Mouse (Mus musculus) lung, embryonic 14.5 days (tissue): ENCODE measurements around the gene Aldh1a2. TPM values are rescaled to one million over a fixed set of nuclear protein-coding genes. Genes with fewer than 3 reads are reported as not detected.

Experiments used
- ATAC-seq: fragments of 200-750 bp; cut with Nextera tagmentation; 2 replicates; pipeline ENCODE4 v1.8.0; 2017; ENCODE audit warnings: mild to moderate bottlenecking, moderate TSS enrichment, moderate library complexity; ENCODE audit not compliant: insufficient read depth
- DNase-seq: peaks from one replicate; pipeline ENCODE4 v3.0.0-alpha.2; 2015
- H3K27ac ChIP-seq: fragments of 300-500 bp; sonication (generic); 2 replicates; pipeline ENCODE4 v1.5.1; 2014; ENCODE audit warnings: low read depth, mild to moderate bottlenecking, moderate library complexity
- H3K27me3 ChIP-seq: fragments of 300-500 bp; sonication (generic); 2 replicates; pipeline ENCODE4 v1.6.1; 2014; ENCODE audit warnings: low read length, control low read depth; ENCODE audit not compliant: insufficient read depth
- H3K36me3 ChIP-seq: fragments of 300-500 bp; sonication (generic); 2 replicates; pipeline ENCODE4 v1.6.1; 2014; ENCODE audit warnings: control low read depth; ENCODE audit not compliant: insufficient read depth
- H3K4me1 ChIP-seq: fragments of 300-500 bp; sonication (generic); 2 replicates; pipeline ENCODE4 v1.6.1; 2014; ENCODE audit warnings: antibody characterized with exemption, control low read depth; ENCODE audit not compliant: insufficient read depth
- H3K4me2 ChIP-seq: fragments of 300-500 bp; sonication (generic); 2 replicates; pipeline ENCODE4 v1.6.1; 2014; ENCODE audit warnings: mild to moderate bottlenecking
- H3K4me3 ChIP-seq: fragments of 300-500 bp; sonication (generic); 2 replicates; pipeline ENCODE4 v1.5.1; 2014; ENCODE audit warnings: low read depth, low read length
- H3K9ac ChIP-seq: fragments of 300-500 bp; sonication (generic); 2 replicates; pipeline ENCODE4 v1.6.1; 2014
- H3K9me3 ChIP-seq: fragments of 300-500 bp; sonication (generic); 2 replicates; pipeline ENCODE4 v1.6.1; 2016; ENCODE audit warnings: low read depth, low read length, control low read depth
- CTCF ChIP-seq: IDR thresholded peaks from 2 replicates; pipeline ENCODE4 v1.5.1; 2016; ENCODE audit warnings: antibody characterized with exemption, low read depth
- whole genome bisulfite sequencing: fragments of 180-500 bp; shearing (Covaris S2); extraction: QIAGEN DNeasy Blood & Tissue Kit; methylation state at CpG from one replicate; pipeline ENCODE4 v1.1.7; 2014; 5-methylcytosine and 5-hydroxymethylcytosine counted together
- polyA plus RNA-seq: library from polyadenylated mRNA; unstranded; fragments of >200 nt; fragmentation: Nextera tagmentation; extraction: Ambion mirVana; gene quantifications from 2 replicates; pipeline ENCODE4 v1.2.1, GENCODE M21; 2014

Aldh1a2 gene
- polyA plus RNA-seq, 1 experiment from 2014 or later, result 41.7 TPM

DNA sequence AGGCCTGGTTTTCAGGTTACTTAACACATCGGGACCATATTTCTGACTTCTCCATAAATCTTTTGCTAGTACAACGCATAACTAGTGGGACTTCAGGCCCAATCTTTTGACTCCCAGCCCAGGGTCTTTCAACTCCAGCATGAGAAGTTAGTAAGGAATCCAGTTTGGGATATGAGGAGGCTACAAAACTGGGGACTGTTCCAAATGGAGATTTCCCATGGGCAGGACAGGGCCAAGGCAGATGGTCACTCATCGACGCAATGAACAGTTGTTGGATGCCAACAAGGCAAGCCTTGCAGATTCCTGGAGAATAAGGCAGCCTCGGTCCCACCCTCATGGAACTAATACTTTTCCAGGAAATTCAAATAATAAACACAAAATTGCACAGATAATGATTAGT is 104.2 kb downstream of the Aldh1a2 start:
- Histone ChIP-seq H3K36me3 (no peaks in the 10 kb centered on the region), H3K27ac (no peak overlapping the region), H3K4me2 (no peak overlapping the region), H3K27me3 (no peaks in the 10 kb centered on the region), H3K4me3 (no peak overlapping the region), H3K9ac (no peak overlapping the region), H3K4me1 (peaks cover 11% of the 10 kb centered on the region), H3K9me3 (no peaks in the 10 kb centered on the region)
- ATAC-seq (no peak), DNase-seq (no peak)
- no peak for TF ChIP-seq CTCF
- 86% methylated on average over 5 of the region's 5 CpGs for WGBS

DNA sequence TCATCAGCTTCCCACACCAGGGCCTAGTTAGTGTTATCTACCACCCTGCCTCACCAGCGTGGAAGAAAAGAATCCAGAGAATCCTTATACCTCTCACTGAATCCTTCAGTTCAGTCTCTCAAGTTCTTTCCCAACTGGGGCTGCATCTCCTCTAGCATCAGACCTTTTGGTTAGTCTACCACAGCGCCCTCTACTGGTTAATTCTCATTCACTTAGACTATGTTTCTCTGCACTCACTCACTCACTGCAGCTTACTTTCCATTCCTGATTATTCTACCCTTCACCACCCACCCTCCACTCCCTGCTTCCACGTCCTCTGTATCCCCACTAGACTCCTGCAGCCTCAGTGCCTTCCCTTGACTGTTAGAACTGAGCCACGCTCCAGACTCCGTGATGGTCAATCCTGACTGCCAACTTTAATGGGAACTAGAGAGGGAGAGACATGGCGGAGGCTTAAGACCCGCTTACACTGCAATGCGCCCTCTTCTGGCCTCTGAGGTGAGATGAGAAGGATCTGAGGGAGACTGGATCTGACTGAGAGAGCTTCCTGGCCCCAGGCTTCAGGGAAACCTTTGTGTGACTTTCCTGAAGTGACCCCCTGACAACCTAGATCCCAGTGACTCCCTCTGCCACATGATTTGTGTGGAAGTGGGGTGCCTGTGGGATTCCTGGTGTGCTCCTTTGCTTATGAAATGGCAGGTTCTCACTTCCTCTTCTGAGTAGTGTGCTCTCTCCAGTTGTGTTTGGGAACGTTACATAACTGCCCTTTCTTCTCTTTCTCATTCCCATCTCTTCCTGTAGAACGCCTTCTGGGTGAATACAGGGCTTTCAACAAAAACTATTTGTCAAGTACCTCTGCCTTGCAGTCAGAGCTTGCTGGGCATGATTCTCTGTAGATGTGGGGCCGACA is 104.9 kb downstream of the Aldh1a2 start:
- no peak for ATAC-seq
- no peaks in the 10 kb centered on the region for H3K27me3 ChIP-seq
- no peaks in the 10 kb centered on the region for H3K9me3 ChIP-seq
- TF ChIP-seq CTCF, result peak; percentile 28; the same call in 1 of the 2 replicates
- H3K4me2 ChIP-seq, result no peak overlapping the region
- WGBS, result 56% methylated on average over 11 of the region's 11 CpGs
- no peaks in the 10 kb centered on the region for H3K36me3 ChIP-seq
- H3K9ac ChIP-seq, result no peak overlapping the region
- no peak overlapping the region for H3K4me3 ChIP-seq
- peak; percentile 51 for DNase-seq
- H3K27ac ChIP-seq, result no peak overlapping the region
- peaks cover 11% of the 10 kb centered on the region for H3K4me1 ChIP-seq

DNA sequence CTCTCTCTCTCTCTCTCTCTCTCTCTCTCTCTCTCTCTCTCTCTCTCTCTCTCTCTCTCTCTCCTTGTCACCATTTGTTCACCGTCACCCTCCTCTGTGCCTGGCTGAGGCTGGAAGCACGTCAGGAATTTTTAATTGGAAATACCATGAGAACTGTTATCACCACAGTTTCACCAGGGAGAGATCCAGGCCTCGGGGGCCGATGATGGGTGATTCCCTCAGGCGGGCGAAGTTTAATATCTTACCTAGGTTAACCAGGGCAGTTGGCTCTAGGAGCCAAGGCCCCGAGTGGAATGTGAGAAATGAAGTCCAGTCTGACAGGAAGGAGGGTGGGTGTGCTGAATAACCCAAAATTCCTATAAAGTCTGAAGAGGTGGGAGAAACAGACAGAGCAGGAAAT is 105.8 kb downstream of the Aldh1a2 start:
- Histone ChIP-seq H3K27ac (peak overlapping the region; percentile 63; the same call in 1 of the 2 replicates), H3K4me1 (peaks cover 11% of the 10 kb centered on the region), H3K27me3 (no peaks in the 10 kb centered on the region), H3K9me3 (no peaks in the 10 kb centered on the region), H3K36me3 (no peaks in the 10 kb centered on the region), H3K9ac (no peak overlapping the region), H3K4me2 (no peak overlapping the region; the same call in 1 of the 2 replicates), H3K4me3 (no peak overlapping the region)
- ATAC-seq (peak; percentile 64; the same call in 1 of the 2 replicates), DNase-seq (peak; percentile 45)
- no peak for TF ChIP-seq CTCF
- WGBS, result 19% methylated on average over 7 of the region's 7 CpGs

DNA sequence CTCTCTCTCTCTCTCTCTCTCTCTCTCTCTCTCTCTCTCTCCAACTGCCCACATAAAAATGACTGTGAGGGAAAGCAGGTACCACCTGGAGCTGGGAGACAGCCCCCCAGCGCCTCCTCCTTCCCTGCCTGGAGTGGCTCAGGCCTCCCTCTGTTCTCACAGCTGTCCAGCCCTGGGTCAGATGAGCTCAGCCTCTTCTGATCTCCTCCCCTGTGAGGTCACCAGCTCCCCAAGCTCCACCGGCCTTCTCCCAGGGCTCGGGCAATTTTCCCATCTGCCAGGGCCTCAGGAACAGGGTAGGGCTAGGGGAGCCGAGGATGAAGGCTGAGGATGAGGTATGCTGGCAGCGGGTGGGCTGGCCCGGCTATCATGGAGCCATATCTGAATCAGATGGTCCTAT is 106.3 kb downstream of the Aldh1a2 start:
- H3K27me3 ChIP-seq, result no peaks in the 10 kb centered on the region
- H3K4me3 ChIP-seq, result no peak overlapping the region
- no peak overlapping the region; the same call in 1 of the 2 replicates for H3K4me2 ChIP-seq
- no peaks in the 10 kb centered on the region for H3K9me3 ChIP-seq
- peak overlapping the region; percentile 63; the same call in 1 of the 2 replicates for H3K27ac ChIP-seq
- no peaks in the 10 kb centered on the region for H3K36me3 ChIP-seq
- H3K9ac ChIP-seq, result no peak overlapping the region
- no peak for DNase-seq
- WGBS, result 50% methylated on average over 6 of the region's 6 CpGs
- no peak for TF ChIP-seq CTCF
- peaks cover 11% of the 10 kb centered on the region for H3K4me1 ChIP-seq
- peak; percentile 57; the same call in 1 of the 2 replicates for ATAC-seq

DNA sequence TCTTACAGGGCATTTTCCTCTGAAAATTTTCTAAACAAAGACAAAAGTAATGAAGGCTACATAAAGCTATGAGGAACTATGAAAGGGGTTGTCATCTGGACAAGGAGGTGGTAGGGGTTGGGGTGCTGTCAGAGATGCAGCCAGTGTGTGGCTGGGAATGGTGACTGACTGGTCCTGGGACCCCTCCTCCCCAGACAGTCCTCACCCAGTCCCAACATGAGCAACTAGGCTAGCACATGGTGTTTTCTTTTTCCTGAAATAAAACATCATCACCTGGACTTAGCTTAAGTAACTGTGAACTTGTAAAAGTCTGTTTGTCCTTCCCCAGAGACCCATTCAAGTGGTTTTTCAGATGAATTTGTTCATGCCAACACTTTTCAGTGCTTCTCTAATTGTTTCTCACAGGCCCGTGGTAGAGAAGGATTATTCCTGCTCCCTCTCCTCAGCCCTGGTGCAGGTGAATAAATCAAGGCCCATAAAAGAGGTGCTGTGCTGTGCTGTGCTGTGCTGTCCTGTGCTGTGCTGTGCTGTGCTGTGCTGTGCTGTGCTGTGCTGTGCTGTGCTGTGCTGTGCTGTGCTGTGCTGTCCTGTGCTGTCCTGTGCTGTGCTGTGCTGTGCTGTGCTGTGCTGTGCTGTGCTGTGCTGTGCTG is 107.8 kb downstream of the Aldh1a2 start:
- WGBS, result 21% methylated on average over 1 of the region's 1 CpGs
- H3K9me3 ChIP-seq, result no peaks in the 10 kb centered on the region
- H3K27me3 ChIP-seq, result no peaks in the 10 kb centered on the region
- H3K4me3 ChIP-seq, result no peak overlapping the region
- peaks cover 11% of the 10 kb centered on the region for H3K4me1 ChIP-seq
- H3K27ac ChIP-seq, result no peak overlapping the region
- H3K36me3 ChIP-seq, result no peaks in the 10 kb centered on the region
- no peak overlapping the region for H3K9ac ChIP-seq
- no peak overlapping the region for H3K4me2 ChIP-seq
- DNase-seq (no peak), ATAC-seq (no peak)
- TF ChIP-seq CTCF, result no peak

DNA sequence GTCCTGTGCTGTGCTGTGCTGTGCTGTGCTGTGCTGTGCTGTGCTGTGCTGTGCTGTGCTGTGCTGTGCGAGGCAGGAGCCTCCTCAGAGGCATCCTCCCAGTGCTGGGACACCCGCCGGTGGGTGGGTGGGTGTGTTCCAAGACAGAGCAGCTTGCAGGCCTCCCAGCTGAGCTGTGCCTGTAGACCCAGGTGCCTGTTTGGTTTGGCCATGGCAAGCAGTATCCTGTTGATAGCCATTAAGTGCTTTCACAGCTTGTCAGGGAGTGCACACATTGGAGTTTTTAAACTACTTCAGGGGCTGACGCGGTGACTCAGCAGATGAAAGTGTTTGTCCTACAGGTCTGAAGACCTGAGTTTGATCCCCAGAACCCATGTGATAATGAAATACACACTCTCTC is 108.5 kb downstream of the Aldh1a2 start:
- WGBS, result 45% methylated on average over 5 of the region's 5 CpGs
- Histone ChIP-seq H3K9me3 (no peaks in the 10 kb centered on the region), H3K4me2 (no peak overlapping the region), H3K36me3 (no peaks in the 10 kb centered on the region), H3K4me1 (peaks cover 11% of the 10 kb centered on the region), H3K4me3 (no peak overlapping the region), H3K27me3 (no peaks in the 10 kb centered on the region), H3K9ac (no peak overlapping the region), H3K27ac (no peak overlapping the region)
- ATAC-seq (no peak), DNase-seq (no peak)
- TF ChIP-seq CTCF, result no peak

DNA sequence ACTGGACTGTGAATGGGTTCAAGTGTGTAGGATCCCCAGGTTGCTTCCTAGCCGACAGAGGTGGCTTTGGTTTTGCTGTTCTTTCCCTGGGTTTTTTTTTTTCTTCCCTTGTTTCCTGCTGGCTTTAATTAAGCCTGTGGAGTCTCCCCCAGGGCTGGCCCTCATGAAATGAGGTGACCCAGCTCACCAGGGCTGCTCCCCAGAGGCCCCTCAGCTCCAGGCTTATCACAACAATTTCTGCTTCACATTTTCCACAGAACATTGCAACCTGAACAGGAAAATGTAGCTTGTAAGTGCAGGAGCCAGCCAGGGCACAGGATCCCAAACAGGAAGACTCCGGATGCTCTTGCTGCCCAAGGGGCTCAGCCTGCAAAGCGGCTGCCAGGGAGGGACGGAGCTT is 110.7 kb downstream of the Aldh1a2 start:
- Histone ChIP-seq H3K4me1 (peaks cover 6% of the 10 kb centered on the region), H3K4me2 (no peak overlapping the region), H3K9me3 (no peaks in the 10 kb centered on the region), H3K36me3 (no peaks in the 10 kb centered on the region), H3K4me3 (no peak overlapping the region), H3K9ac (no peak overlapping the region), H3K27ac (no peak overlapping the region), H3K27me3 (no peaks in the 10 kb centered on the region)
- 69% methylated on average over 4 of the region's 4 CpGs for WGBS
- TF ChIP-seq CTCF, result no peak
- DNase-seq (no peak), ATAC-seq (no peak)
